Mouse (Mus musculus) liver, embryonic 12.5 days (tissue): Measurements from ENCODE around the gene Arhgap28. TPM values are rescaled to one million over a fixed set of nuclear protein-coding genes. Genes with fewer than 3 reads are reported as not detected.

ENCODE experiments used
- ATAC-seq: fragments of 200-750 bp; cut with Nextera tagmentation; 2 replicates; pipeline ENCODE4 v1.8.0; 2017; ENCODE audit warnings: moderate number of reproducible peaks, mild to moderate bottlenecking, moderate library complexity
- H3K27ac ChIP-seq: fragments of 300-500 bp; sonication (generic); 2 replicates; pipeline ENCODE4 v1.5.1; 2016; ENCODE audit warnings: mild to moderate bottlenecking
- H3K27me3 ChIP-seq: fragments of 300-500 bp; sonication (generic); replicated peaks from 2 replicates; pipeline ENCODE4 v1.6.1; 2016; ENCODE audit warnings: mild to moderate bottlenecking, moderate library complexity
- H3K36me3 ChIP-seq: fragments of 300-500 bp; sonication (generic); 2 replicates; pipeline ENCODE4 v1.6.1; 2016; ENCODE audit warnings: mild to moderate bottlenecking, moderate library complexity
- H3K4me1 ChIP-seq: fragments of 300-500 bp; sonication (generic); 2 replicates; pipeline ENCODE4 v1.6.1; 2016
- H3K4me2 ChIP-seq: fragments of 300-500 bp; sonication (generic); 2 replicates; pipeline ENCODE4 v1.6.1; 2016; ENCODE audit warnings: mild to moderate bottlenecking, moderate library complexity
- H3K4me3 ChIP-seq: fragments of 300-500 bp; sonication (generic); 2 replicates; pipeline ENCODE4 v1.5.1; 2016; ENCODE audit warnings: mild to moderate bottlenecking, moderate library complexity
- H3K9ac ChIP-seq: fragments of 300-500 bp; sonication (generic); 2 replicates; pipeline ENCODE4 v1.6.1; 2016; ENCODE audit warnings: mild to moderate bottlenecking, moderate library complexity
- H3K9me3 ChIP-seq: fragments of 300-500 bp; sonication (generic); replicated peaks from 2 replicates; pipeline ENCODE4 v1.6.1; 2016; ENCODE audit warnings: mild to moderate bottlenecking, moderate library complexity
- WGBS: fragments of 180-500 bp; shearing (Covaris S2); methylation state at CpG from one replicate; pipeline ENCODE4 v1.1.7; 2016; ENCODE audit not compliant: insufficient replicate concordance; 5-methylcytosine and 5-hydroxymethylcytosine counted together
- polyA plus RNA-seq: library from polyadenylated mRNA; unstranded; fragments of >200 nt; fragmentation: Nextera tagmentation; extraction: Ambion mirVana; gene quantifications from 2 replicates; pipeline ENCODE4 v1.2.1, GENCODE M21; 2016

Gene Arhgap28
- polyA plus RNA-seq, 1 experiment from 2014 or later: 5.9 TPM

GRCm38 (mm10) chr17:68004581-68005330 is 836 bp upstream of the Arhgap28 start:
- WGBS: 14% methylated on average over 10 of the region's 10 CpGs
- no peaks in the 10 kb centered on the region for H3K27me3 ChIP-seq
- H3K4me3 ChIP-seq: peak overlapping the region; percentile 64
- peaks cover 13% of the 10 kb centered on the region for H3K4me1 ChIP-seq
- ATAC-seq: peak; percentile 13; the same call in 1 of the 2 replicates
- H3K27ac ChIP-seq: peak overlapping the region; percentile 72
- no peak overlapping the region for H3K9ac ChIP-seq
- H3K9me3 ChIP-seq: no peaks in the 10 kb centered on the region
- no peaks in the 10 kb centered on the region for H3K36me3 ChIP-seq
- peak overlapping the region; percentile 90 for H3K4me2 ChIP-seq

DNA sequence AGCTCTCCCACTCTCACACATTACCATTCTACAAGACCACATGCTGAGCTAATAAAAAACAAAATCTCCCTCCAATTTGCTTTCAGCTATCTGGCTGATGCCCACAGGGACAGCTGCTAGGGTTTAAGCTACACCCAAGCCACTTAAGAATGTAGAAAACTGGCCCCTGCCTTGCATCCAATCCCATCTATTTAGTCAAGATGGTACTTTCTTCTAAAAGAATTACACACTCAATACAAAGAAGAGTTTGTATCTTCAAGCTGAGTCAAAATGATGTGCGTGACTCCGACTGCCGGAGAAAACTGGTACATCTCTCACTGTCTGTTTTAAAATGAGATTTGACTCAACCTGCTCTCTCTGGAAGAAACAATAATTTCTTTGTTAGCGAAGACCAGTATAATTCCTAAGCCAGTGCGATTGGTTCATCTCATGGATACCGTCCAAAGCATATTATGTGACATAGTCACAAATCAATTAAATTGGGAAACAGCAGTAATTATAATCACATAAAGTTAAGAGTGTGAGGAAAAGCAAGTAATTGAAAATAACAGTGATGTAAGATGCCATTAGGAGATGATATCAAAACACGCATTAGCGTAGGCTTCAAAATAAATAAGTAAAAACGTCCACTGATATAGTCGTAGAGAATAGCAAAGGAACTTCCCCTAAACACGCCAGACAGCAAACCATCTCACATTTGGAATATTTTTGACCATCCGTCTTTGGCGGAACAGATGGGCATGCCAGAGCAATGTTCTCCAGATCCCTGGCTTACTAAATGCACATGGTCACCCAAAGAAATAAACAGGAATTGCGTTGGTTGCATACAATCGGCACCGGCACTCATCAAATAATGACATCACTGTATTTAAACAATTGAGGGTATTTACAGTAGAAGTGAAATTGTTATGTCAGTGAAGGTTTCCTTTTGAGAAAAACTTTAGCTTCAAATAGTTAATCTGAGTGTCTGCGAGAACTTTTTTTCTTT is 1.0 kb downstream of the Arhgap28 start:
- peak overlapping the region; percentile 90 for H3K4me2 ChIP-seq
- H3K4me3 ChIP-seq: peak overlapping the region; percentile 64
- H3K27ac ChIP-seq: no peak overlapping the region
- H3K36me3 ChIP-seq: no peaks in the 10 kb centered on the region
- no peaks in the 10 kb centered on the region for H3K9me3 ChIP-seq
- WGBS: 41% methylated on average over 17 of the region's 17 CpGs
- H3K4me1 ChIP-seq: peaks cover 13% of the 10 kb centered on the region
- no peaks in the 10 kb centered on the region for H3K27me3 ChIP-seq
- no peak overlapping the region for H3K9ac ChIP-seq
- ATAC-seq: no peak

- WGBS: 61% methylated on average over 8 of the region's 8 CpGs
- Histone ChIP-seq H3K4me3 (no peak overlapping the region), H3K27me3 (no peaks in the 10 kb centered on the region), H3K9me3 (no peaks in the 10 kb centered on the region), H3K4me1 (peaks cover 24% of the 10 kb centered on the region), H3K36me3 (no peaks in the 10 kb centered on the region), H3K4me2 (no peak overlapping the region), H3K27ac (no peak overlapping the region), H3K9ac (no peak overlapping the region)
- ATAC-seq: no peak
These were observed 4.1 kb downstream of the Arhgap28 start for GRCm38 (mm10) chr17:67999801-68000200.

GRCm38 (mm10) chr17:67996769-67997155 is 7.2 kb downstream of the Arhgap28 start:
- Histone ChIP-seq H3K4me3 (no peak overlapping the region), H3K4me2 (no peak overlapping the region), H3K9me3 (no peaks in the 10 kb centered on the region), H3K4me1 (peaks cover 12% of the 10 kb centered on the region; the same call in 1 of the 2 replicates), H3K36me3 (no peaks in the 10 kb centered on the region), H3K27ac (no peak overlapping the region), H3K9ac (no peak overlapping the region), H3K27me3 (no peaks in the 10 kb centered on the region)
- no peak for ATAC-seq
- 59% methylated on average over 7 of the region's 7 CpGs for WGBS

DNA sequence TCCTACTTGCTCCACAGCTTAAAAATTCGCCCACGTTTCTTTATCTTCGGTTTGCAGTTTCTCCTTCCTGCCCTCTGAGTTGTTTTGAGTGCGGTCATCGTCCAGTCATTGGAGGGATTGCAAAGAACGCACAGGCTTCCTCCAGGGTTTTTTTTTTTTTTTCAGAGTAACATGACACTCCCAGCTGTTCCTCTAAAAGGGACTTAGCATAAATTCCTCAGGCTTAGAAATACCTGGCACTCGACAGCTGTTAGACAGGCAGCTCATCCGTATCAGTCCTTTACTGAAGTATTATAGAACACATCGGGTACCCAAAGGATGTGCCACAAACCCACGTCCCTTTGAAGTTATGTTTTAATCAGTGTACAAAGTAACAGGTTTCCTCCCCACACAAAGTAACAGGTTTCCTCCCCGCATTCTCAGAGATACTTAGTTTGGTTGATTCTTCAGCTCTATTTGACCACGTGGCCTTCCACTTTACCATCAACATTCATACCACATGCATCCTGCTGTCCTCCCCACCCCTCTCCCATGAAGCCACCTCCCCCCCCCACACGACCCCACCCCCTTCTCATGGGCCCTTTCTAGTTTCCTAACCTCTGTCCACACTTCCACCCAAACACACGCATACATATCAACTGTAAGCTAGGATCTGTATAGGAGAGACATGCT is 7.7 kb downstream of the Arhgap28 start:
- no peak for ATAC-seq
- WGBS: 5% methylated on average over 14 of the region's 14 CpGs
- no peaks in the 10 kb centered on the region for H3K9me3 ChIP-seq
- peak overlapping the region; percentile 14; the same call in 1 of the 2 replicates for H3K4me2 ChIP-seq
- no peak overlapping the region for H3K9ac ChIP-seq
- no peak overlapping the region for H3K4me3 ChIP-seq
- no peak overlapping the region for H3K27ac ChIP-seq
- H3K27me3 ChIP-seq: no peaks in the 10 kb centered on the region
- peaks cover 12% of the 10 kb centered on the region; the same call in 1 of the 2 replicates for H3K4me1 ChIP-seq
- H3K36me3 ChIP-seq: no peaks in the 10 kb centered on the region

GRCm38 (mm10) chr17:67995277-67995819 is 8.6 kb downstream of the Arhgap28 start:
- H3K4me3 ChIP-seq: no peak overlapping the region
- no peaks in the 10 kb centered on the region for H3K27me3 ChIP-seq
- peaks cover 13% of the 10 kb centered on the region; the same call in 1 of the 2 replicates for H3K4me1 ChIP-seq
- no peak overlapping the region for H3K27ac ChIP-seq
- H3K36me3 ChIP-seq: no peaks in the 10 kb centered on the region
- ATAC-seq: no peak
- H3K9ac ChIP-seq: no peak overlapping the region
- no peaks in the 10 kb centered on the region for H3K9me3 ChIP-seq
- WGBS: 56% methylated on average over 2 of the region's 2 CpGs
- H3K4me2 ChIP-seq: no peak overlapping the region

GRCm38 (mm10) chr17:67994861-67995260 is 9.1 kb downstream of the Arhgap28 start:
- 61% methylated on average over 7 of the region's 7 CpGs for WGBS

DNA sequence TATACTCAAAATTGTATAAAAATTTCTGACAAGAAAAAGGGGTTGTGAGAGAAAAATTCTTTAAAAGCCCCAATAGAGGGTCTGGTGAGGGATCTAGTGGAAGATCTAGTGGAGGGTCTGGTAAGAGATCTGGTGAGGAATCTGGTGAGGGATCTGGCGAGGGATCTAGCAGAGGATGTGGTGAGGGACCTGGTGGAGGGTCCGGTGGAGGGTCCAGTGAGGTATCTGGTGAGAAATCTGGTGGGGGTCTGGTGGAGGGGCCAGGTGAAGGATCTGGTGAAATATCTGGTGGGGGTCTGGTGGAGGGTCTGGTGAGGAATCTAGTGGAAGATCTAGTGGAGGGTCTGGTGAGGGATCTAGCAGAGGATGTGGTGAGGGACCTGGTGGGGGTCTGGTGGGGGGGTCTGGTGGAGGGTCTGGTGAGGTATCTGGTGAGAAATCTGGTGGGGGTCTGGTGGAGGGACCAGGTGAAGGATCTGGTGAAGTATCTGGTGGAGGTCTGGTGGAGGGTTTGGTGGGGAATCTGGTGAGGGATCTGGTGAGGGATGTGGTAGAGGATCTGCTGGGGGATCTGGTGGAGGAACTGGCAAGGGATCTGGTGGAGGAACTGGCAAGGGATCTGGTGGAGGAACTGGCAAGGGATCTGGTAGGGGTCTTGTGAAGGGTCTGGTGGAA is 10.4 kb downstream of the Arhgap28 start:
- Histone ChIP-seq H3K27ac (no peak overlapping the region), H3K36me3 (no peaks in the 10 kb centered on the region), H3K4me2 (no peak overlapping the region), H3K9ac (no peak overlapping the region), H3K4me1 (peaks cover 28% of the 10 kb centered on the region; the same call in 1 of the 2 replicates), H3K4me3 (no peak overlapping the region), H3K27me3 (no peaks in the 10 kb centered on the region), H3K9me3 (no peaks in the 10 kb centered on the region)
- WGBS: 63% methylated on average over 2 of the region's 2 CpGs
- ATAC-seq: no peak

More at GRCm38 (mm10) chr17:67994861-67995260, 9.1 kb downstream of the Arhgap28 start:
- Histone ChIP-seq H3K27me3 (no peaks in the 10 kb centered on the region), H3K9me3 (no peaks in the 10 kb centered on the region), H3K9ac (no peak overlapping the region), H3K36me3 (no peaks in the 10 kb centered on the region), H3K4me2 (no peak overlapping the region), H3K4me3 (no peak overlapping the region), H3K4me1 (peaks cover 18% of the 10 kb centered on the region; the same call in 1 of the 2 replicates), H3K27ac (no peak overlapping the region)
- no peak for ATAC-seq

DNA sequence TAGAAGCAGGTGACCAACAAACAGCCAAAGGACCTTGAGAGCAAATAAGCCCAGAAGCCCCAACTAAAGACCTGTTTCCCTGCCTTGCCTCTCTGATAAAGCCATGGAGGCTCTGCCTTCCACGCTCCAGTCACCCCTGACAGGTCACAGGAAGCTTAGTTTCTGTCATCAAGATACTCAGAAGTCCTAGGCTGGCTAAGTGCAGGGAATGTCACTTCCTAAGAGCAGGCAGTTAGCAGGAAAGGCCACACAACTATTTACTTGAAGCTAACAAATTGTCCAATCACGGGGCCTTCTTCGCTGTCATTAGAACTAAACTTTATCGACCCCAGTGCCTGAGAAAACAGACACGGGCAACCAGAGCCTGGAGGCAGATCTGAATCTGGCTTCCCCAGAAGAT is 14.2 kb downstream of the Arhgap28 start:
- H3K4me2 ChIP-seq: no peak overlapping the region
- peaks cover 16% of the 10 kb centered on the region; the same call in 1 of the 2 replicates for H3K4me1 ChIP-seq
- ATAC-seq: no peak
- H3K27ac ChIP-seq: peak overlapping the region; percentile 14; the same call in 1 of the 2 replicates
- WGBS: 35% methylated on average over 5 of the region's 5 CpGs
- no peak overlapping the region for H3K4me3 ChIP-seq
- H3K9ac ChIP-seq: no peak overlapping the region
- no peaks in the 10 kb centered on the region for H3K36me3 ChIP-seq
- no peaks in the 10 kb centered on the region for H3K9me3 ChIP-seq
- H3K27me3 ChIP-seq: no peaks in the 10 kb centered on the region

DNA sequence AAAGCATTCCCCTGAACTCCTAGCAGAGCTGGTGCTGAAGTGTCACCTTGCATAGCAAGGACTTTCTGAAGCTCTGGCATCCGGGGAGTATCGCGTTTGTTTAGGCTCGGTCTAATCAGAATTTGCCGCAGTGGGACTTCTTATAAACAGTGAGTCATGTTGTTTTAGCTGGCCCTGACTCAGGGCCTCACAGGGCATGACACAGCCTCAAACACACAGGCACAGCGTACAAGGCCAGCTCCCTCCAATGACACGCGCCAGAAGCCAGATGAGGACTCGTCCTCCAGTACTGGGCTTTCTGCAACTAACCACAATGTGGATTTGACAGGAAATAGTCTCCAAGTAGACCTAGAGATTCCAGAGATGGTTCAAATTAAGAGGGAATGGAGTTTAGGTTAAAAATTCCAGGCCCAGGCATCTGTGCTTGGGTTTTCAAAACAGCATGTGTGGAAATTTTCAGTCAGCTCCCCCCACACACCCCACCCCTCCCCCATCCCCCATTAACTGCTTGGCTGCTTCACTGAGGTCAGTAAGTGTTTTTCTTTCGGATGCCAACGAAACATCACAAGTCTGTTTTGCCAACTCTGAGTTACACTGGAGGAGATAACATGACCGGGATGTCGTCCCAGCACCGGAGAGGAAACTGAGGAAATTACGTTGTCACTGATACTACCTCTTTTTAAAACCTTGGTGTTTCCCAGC is 14.8 kb downstream of the Arhgap28 start:
- Histone ChIP-seq H3K9me3 (no peaks in the 10 kb centered on the region), H3K36me3 (no peaks in the 10 kb centered on the region), H3K4me2 (no peak overlapping the region), H3K9ac (no peak overlapping the region), H3K27ac (peak overlapping the region; percentile 14; the same call in 1 of the 2 replicates), H3K4me3 (no peak overlapping the region), H3K4me1 (peaks cover 16% of the 10 kb centered on the region; the same call in 1 of the 2 replicates), H3K27me3 (no peaks in the 10 kb centered on the region)
- WGBS: 8% methylated on average over 15 of the region's 15 CpGs
- peak; percentile 66 for ATAC-seq
